Mouse (Mus musculus) megakaryocyte, adult 5-6 weeks (primary cell): ENCODE results near the gene Sptb. TPM values are rescaled to one million over a fixed set of nuclear protein-coding genes. Genes with fewer than 3 reads are reported as not detected.

ENCODE experiments used
- ATAC-seq: 2 replicates; pipeline ENCODE4 v1.8.0; 2016; ENCODE audit warnings: mild to moderate bottlenecking, inconsistent platforms; ENCODE audit not compliant: poor library complexity, severe bottlenecking
- total RNA-seq, 2 experiments: library from RNA; stranded (forward) in 1 of 2; stranded (reverse) in 1 of 2; fragments of 153-499, 151-499 nt in 1 of 2; fragments of 221-1000, 200-1000 nt in 1 of 2; gene quantifications; 2 replicates each; pipeline versions ENCODE4 v1.2.3 to v1.2.4; 2015 to 2017

The Sptb gene
- total RNA-seq, 2 experiments from 2014 or later: 1.3 to 2.4 TPM

DNA sequence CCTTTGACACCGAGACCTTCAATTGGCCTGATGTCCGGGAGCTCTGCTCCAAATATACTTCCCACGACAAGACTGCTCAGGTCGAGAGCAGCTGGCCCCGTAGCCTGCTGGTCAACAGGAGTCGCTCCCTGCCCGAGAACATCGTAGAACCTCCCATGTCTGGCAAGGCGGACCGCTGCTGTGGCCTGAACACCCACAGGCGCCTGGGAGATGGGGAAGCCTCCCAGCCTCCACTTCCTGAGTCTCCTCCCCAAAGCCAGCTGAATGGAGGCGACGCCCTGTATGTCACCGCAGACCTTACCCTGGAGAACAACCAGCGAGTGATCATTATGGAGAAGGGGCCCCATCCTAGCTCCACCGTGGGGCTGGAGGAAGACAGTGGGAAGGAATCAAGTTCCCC, 132.5 kb downstream of the Sptb start:
- ATAC-seq: 0 out of 2 replicates have a peak, but pooled peaks have one; percentile 9

- no peak for ATAC-seq
Measured at GRCm38 (mm10) chr12:76576806-76577205, 133.5 kb downstream of the Sptb start.

- ATAC-seq: no peak
Measured at GRCm38 (mm10) chr12:76576061-76576460, 134.3 kb downstream of the Sptb start.

GRCm38 (mm10) chr12:76574815-76575214, 135.5 kb downstream of the Sptb start:
- no peak for ATAC-seq

DNA sequence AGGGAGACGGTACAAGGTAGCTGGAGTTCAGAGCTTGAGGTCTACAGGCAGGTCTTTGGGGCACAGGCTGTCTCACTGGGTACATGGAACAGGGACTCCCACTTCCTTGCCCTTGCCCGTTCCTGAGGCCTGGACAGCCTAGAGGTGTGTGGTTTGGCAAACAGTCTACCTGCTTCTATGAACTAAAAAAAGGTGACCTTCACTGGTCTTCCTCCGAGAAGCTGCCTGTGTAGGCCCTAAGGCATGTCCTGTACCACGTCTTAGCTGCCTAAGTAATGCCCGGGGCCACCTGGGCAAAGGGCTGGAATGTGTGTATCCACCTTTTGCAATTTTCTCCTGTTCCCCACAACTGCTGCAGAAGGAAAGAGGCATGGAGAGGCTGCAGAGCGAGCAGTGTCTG, 137.0 kb downstream of the Sptb start:
- ATAC-seq: no peak

GRCm38 (mm10) chr12:76572261-76573251, 137.8 kb downstream of the Sptb start:
- no peak for ATAC-seq

- ATAC-seq: no peak
Measured at GRCm38 (mm10) chr12:76571266-76571665, 139.1 kb downstream of the Sptb start.

DNA sequence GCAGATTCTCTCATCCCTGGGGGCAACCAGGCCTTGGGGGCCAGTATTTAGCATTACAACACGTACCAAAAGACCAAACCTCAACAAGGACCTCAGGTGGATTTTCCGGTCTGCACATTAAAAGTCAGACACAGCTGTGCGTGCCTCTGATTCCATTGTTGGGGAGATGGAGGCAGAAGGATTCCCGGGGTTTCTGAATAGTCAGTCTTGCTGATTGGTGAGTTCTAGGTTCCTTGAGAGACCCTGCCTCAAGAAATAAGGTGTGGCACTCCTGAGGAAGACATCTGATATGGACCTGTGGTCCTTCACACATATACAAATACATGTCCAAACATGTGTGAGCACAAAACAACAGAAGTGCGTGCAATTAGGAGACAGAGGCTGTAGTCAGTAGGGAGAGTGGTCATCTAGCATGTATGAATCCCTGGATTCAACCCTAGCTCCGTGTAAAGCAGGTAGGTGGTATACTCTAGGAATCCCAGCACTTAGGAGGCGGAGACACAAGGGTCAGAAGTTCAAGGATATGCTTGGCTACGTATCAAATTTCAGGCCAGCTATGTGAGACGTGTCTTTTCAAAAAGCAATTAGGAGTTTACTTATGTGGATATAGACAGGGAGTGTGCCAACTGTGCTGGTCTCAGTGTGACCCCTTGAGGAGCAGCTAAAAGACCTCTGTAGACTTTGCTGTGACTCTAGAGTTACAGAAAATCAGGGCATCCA, 140.0 kb downstream of the Sptb start:
- no peak for ATAC-seq

DNA sequence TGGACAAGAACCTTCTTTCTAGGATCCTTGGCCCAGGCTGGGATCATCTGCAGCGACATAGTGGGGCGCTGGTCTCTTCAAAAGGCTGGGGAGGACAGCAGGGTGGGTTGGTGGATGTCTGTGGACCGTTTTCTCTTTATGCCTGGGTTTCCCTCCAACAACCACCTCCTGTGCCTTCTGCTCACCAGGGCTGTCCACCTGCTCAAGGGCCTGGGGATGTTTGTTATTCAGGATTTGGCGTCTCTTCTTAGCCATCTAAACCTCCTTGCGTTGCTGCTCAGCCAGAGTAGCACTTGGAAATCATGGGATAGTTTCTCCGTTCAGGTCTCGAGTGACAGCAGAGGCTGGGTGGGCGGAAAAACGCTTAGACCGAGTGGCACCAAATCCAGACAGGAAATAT, 144.1 kb downstream of the Sptb start:
- ATAC-seq: no peak

DNA sequence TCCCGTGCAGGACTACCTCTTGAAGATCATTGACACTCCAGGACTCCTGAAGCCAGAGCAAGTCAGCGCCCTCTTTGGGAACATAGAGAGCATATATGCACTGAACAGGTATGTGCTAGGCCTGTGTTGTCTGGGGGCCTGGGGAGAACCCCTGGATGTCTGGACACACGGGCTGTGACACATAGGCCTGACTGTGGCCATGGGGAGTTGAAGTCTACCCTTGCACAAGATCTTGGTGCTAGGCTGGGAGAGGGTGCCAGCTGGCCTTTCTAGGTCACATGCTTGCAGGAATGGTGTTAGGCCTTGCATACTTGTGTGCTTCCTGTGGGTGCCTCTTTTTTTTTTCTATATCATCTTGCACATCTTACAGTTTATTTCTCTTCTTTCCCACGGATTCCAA, 148.2 kb downstream of the Sptb start:
- ATAC-seq: no peak

- no peak for ATAC-seq
Measured at GRCm38 (mm10) chr12:76558206-76558605, 152.1 kb downstream of the Sptb start.

- no peak for ATAC-seq
Measured at GRCm38 (mm10) chr12:76556745-76557389, 153.5 kb downstream of the Sptb start.

DNA sequence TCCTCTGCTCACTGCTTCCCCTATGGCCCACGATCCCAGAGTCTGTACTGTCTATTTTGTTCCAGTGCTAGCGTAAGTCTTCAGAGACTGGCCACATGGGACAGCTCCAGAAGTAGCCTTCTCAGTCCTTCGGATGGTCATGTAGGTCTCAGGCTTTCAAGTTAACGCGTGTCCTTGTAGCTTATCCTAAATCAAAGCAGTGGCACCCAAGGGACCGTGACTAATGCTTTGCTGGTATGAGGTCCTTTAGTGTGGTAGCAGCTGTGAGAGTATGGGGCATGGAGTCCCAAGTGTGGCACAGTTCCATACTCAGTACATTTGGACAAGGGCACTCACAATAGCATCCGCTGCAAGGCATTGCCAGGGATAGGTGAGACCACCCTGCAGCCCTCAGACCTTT, 154.2 kb downstream of the Sptb start:
- ATAC-seq: no peak

- no peak for ATAC-seq
Measured at GRCm38 (mm10) chr12:76554871-76555386, 155.4 kb downstream of the Sptb start.

DNA sequence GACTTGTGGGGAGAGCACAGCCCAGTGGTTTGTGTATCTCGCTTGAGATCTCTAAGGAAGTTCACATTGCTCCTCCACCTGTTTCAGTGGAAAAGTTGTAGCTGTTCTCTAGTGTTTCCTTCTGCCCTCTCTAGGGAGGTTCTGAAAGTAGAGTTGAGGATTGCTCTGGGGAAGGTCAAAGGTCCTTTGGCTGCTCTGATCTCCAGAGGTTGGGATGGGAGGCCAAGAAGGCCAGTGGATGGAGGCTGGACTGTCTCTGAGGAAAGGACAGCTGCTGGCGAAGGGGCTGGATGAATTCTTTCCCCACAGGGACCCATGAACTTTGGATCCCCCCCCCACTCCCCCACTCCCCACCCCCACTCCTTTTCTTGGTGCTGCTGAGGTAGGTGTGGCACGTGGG, 156.0 kb downstream of the Sptb start:
- ATAC-seq: no peak

GRCm38 (mm10) chr12:76553917-76554316, 156.4 kb downstream of the Sptb start:
- ATAC-seq: no peak

DNA sequence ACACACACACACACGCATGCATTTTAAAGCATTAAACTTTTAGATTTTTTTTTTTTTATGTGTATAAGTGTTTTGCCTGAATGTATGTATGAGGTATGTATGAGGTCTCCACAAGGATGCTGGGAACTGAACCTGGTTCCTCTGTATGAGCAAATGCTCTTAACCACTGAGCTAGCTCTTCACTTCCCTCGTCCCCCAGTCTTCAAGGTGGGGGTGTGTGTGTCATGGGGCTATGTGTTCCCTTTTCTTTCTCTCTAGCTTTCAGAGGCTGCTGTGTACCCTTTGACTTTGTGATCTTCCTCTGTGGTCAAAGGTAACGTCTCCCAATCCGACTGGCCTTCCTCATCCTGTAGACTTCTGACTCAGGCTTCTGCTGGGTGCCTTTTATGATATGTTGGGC, 157.4 kb downstream of the Sptb start:
- ATAC-seq: peak; percentile 83

GRCm38 (mm10) chr12:76552321-76552720, 158.0 kb downstream of the Sptb start:
- ATAC-seq: peak; percentile 35

DNA sequence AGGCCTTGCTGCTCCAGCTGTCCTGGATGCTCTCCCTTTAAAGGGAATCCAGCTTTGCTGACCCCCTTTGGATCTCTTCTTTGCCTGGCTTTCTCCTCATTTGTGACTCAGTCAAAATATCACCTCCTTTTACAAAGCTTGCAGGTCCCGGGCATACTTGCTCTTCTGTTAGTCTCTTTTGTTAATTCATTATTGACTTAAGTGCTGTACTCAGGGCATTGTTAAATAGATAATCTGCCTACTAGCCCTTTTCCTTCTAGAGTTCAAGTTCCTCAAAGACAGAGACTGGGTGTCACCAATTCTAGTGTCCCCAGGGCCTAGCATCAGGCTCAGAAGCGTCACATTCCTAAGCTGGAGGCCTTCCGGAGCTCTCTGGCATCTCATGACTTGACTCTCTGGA, 161.1 kb downstream of the Sptb start:
- ATAC-seq: no peak

DNA sequence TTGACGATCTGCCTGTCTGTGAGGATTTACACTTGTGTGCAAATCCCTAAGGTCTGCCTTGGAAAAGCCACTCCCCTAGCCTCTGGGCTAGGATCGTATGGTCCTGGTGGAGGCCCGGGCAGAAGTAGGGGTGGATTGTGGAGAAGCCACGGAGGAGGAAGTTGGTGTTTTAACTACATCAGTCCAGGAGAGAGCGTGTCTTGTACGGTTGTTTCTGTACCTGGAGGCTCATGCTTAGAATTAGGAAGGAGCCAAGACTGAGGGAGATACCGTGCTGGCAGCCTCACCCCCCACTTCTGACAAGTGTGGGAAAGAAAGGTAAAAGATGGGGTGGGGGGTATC, 162.3 kb downstream of the Sptb start:
- ATAC-seq: peak; percentile 44

DNA sequence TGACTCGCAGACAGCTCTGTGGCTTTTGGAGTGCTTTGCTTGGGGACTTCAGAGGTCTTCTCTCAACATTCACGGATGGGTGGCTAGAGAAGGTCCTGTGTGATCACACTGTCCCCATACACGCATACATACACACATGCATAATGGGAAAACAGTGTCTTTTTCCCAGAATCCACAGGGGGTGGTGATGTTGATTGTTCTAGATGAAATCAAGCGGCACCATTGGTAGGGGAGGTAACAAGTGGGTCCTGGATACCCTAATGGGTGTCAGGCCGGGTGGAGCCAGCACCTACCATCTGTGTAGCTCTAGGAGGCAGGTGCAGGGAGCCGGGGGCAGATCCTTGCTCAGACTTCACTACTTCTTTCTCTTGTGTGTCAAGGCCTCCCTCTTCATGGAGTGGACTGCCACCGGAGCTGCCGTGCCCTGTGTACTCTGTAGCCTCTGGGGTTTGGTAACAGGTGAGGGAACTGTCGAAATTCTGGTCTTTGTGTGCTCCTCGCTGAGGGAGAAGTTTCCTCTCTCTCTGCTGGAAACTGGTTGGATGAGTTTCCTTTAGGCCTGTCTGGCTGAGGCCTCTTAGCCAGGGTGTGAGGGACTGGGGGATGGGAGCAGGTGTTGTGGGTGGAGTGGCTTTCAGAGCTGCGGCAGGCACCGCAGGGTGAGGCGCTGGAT, 162.8 kb downstream of the Sptb start:
- peak; percentile 76 for ATAC-seq
